Mouse (Mus musculus) small intestine, adult 2 months (tissue): ENCODE measurements at regions not wholly inside any gene's neighbourhood (a gene's known extent, or its start where the extent isn't known, plus 50 kb on each side); places are given as distances from the start of the nearest gene placed in this dataset.

ENCODE experiments used
- H3K27ac ChIP-seq: fragments of 200-500 bp; 2 replicates; pipeline ENCODE4 v1.5.1; 2012; ENCODE audit warnings: low read depth, low read length, control low read depth, inconsistent platforms; ENCODE audit not compliant: insufficient read depth
- H3K27me3 ChIP-seq: fragments of 200-500 bp; 2 replicates; pipeline ENCODE4 v1.6.1; 2012; ENCODE audit warnings: mild to moderate bottlenecking, moderate library complexity, low read length, inconsistent platforms; ENCODE audit not compliant: control insufficient read depth, insufficient read depth
- H3K36me3 ChIP-seq: fragments of 200-500 bp; 2 replicates; pipeline ENCODE4 v1.6.1; 2012; ENCODE audit warnings: mild to moderate bottlenecking, low read length, control low read depth, inconsistent platforms; ENCODE audit not compliant: control insufficient read depth, insufficient read depth
- H3K4me1 ChIP-seq: fragments of 200-500 bp; 2 replicates; pipeline ENCODE4 v1.6.1; 2012; ENCODE audit warnings: low read length, inconsistent platforms, mixed read lengths; ENCODE audit not compliant: control insufficient read depth, insufficient read depth, insufficient read length
- H3K4me3 ChIP-seq: fragments of 200-500 bp; 2 replicates; pipeline ENCODE4 v1.5.1; 2012; ENCODE audit warnings: low read depth, mild to moderate bottlenecking, control low read depth, inconsistent platforms, low read length, moderate library complexity
- CTCF ChIP-seq: fragments of 200-500 bp; IDR thresholded peaks from 2 replicates; pipeline ENCODE4 v1.5.1; 2012; ENCODE audit warnings: low read depth, mild to moderate bottlenecking, control low read depth, inconsistent platforms, low read length, moderate library complexity, mixed read lengths; ENCODE audit not compliant: insufficient replicate concordance, insufficient read length; ENCODE audit errors: extremely low read depth
- POLR2A ChIP-seq: fragments of 200-500 bp; IDR thresholded peaks from 2 replicates; pipeline ENCODE4 v1.6.1; 2012; ENCODE audit warnings: low read depth, mild to moderate bottlenecking, control low read depth, inconsistent platforms, low read length, moderate library complexity
- WGBS: fragments of 180-500 bp; shearing (Covaris S2); methylation state at CpG from one replicate; pipeline ENCODE4 v1.1.7; 2018; 5-methylcytosine and 5-hydroxymethylcytosine counted together

DNA sequence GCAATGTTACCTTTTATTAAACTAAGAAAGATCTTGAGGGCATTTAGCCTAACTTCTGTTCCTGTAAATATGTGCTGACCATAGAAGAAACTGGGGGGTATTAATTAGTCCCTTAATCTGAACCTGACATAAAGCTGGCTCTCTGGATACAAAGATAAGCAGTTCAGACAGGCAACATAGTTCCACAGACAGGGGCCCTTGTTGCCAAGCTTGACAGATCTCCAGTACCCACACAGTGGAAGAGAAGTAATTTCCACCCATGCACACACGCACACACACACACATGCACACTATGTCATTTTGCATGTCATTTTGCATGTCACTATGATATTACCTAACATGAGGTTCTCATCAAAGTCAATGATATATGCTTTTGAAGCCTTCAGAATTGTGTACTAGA is 315.1 kb downstream of the Gm11361 start:
- Histone ChIP-seq H3K27ac (no peak overlapping the region), H3K4me3 (no peak overlapping the region), H3K4me1 (no peaks in the 10 kb centered on the region), H3K36me3 (no peaks in the 10 kb centered on the region), H3K27me3 (no peaks in the 10 kb centered on the region)
- 100% methylated on average over 1 of the region's 1 CpGs for whole genome bisulfite sequencing
- TF ChIP-seq CTCF (no peak), POLR2A (no peak)

DNA sequence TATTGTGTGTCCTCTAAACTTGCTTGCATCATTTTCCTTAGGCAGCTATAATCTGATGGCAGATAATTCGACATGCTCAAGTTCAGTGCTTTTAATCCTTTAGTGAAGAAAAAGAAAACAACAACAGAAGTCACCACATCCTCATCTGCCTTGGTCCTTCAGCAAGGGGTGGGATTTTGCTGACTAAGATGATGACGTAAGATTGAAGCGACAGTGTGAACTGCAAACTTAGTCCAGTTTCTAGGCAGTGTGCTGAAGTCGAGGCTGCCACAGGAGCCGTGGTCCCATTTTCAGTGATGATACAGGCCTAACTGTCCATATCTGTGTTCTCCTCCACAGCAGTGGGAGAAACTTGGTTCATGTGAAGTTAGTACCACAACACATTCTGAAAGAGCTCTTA is 314.4 kb downstream of the Gm11361 start:
- Histone ChIP-seq H3K4me3 (no peak overlapping the region), H3K36me3 (no peaks in the 10 kb centered on the region), H3K27me3 (no peaks in the 10 kb centered on the region), H3K4me1 (no peaks in the 10 kb centered on the region), H3K27ac (no peak overlapping the region)
- TF ChIP-seq CTCF (no peak), POLR2A (no peak)
- 80% methylated on average over 5 of the region's 5 CpGs for WGBS

DNA sequence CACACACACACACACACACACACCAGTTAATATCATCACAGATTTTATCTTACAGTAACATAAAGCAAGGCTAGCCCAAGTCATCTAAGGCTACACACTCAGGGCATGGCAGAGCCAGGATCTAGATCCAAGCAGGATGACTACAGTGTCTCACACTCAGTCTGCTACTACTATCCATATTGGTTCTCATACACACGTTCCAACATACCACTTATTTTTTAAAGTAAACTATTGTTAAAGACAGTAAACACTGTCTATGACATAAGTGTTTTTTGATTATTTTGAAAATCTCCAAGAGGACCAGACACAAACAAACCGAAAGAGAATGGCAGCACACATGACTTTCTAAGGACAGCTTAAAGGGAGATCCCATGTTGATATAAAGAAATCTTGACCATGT is 306.3 kb downstream of the Gm11361 start:
- Histone ChIP-seq H3K4me3 (no peak overlapping the region), H3K27me3 (no peaks in the 10 kb centered on the region), H3K36me3 (no peaks in the 10 kb centered on the region), H3K27ac (no peak overlapping the region), H3K4me1 (no peaks in the 10 kb centered on the region)
- WGBS = 77% methylated on average over 2 of the region's 2 CpGs
- no peak for TF ChIP-seq CTCF
- TF ChIP-seq POLR2A = no peak

DNA sequence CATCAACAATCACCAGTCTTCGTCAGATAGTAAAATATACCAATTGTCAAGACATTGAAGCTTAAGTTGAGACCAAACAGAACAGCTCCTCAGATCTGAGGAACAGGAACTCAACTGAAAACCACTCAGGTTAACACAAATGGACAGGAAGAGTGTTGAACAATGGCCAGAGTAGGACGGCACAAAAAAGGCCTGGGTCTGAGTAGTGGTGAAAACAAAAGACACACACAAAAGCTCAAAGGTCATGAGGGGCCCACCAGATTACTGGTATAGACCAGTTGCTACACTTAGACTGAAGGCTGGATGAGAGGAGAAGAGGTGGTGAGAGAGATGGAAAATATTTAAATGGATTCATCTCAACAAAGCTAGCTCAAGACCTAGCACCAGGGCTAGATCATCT is 302.8 kb downstream of the Gm11361 start:
- WGBS = 80% methylated on average over 2 of the region's 2 CpGs
- TF ChIP-seq POLR2A (no peak), CTCF (no peak)

DNA sequence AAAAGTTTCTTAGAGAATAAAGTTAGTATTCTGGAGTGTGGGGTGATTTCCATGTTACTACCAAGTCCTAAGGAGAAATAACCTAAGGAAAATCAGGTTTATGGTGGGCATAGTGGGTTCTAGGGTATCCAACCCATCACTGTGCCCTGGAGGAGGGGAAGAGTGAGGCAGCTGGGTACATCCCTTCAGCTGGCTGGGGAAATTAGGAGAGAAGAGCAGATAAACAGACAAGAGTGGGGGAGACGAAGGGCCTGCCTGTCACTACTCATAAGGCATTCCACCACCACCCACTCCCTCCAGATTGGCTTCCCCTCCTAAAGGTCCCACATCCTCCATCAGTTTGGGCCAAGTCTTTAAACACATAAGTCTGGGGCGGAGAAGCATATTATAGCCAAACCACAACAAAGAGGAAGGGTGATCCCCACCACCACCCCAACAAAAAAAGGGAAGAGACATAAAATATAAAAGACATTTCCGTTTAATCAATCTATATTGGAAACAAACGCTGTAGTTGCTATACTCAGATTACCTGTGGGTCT is 299.8 kb downstream of the Gm11361 start:
- 78% methylated on average over 4 of the region's 4 CpGs for WGBS
- TF ChIP-seq CTCF (no peak), POLR2A (no peak)
- Histone ChIP-seq H3K4me3 (no peak overlapping the region), H3K4me1 (no peaks in the 10 kb centered on the region), H3K27me3 (no peaks in the 10 kb centered on the region), H3K36me3 (no peaks in the 10 kb centered on the region), H3K27ac (no peak overlapping the region)

More for the DNA sequence above, 302.8 kb downstream of the Gm11361 start:
- no peak overlapping the region for H3K27ac ChIP-seq
- H3K4me3 ChIP-seq = no peak overlapping the region
- no peaks in the 10 kb centered on the region for H3K4me1 ChIP-seq
- H3K36me3 ChIP-seq = no peaks in the 10 kb centered on the region
- no peaks in the 10 kb centered on the region for H3K27me3 ChIP-seq

DNA sequence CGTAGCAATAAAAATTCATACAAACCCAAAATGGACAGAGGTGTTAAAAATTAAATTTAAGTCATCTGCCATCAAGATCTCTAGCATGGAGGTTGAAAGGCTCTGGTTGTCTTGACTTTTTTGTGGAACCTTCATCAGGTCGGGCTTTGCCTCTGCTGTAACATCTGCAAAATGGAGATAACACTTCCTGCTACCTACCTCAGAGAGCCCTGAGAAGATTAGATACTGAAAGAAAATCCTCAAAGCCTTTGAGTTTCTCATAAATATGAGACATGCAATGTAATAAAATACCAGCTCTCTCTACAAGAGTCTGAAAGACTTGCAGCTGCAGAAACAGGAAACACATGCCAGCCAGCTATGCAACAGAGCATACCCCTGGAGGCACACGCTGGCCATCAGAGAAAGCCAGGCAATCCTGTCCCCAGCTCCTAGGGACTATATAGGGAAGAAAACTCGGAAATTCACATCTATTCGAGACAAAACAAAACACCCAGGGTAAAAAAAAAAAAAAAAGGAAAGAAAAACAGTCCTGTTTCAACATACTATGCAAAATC is 299.1 kb downstream of the Gm11361 start:
- Histone ChIP-seq H3K27ac (no peak overlapping the region), H3K27me3 (no peaks in the 10 kb centered on the region), H3K4me3 (no peak overlapping the region), H3K4me1 (no peaks in the 10 kb centered on the region), H3K36me3 (no peaks in the 10 kb centered on the region)
- 62% methylated on average over 5 of the region's 5 CpGs for WGBS
- TF ChIP-seq POLR2A (no peak), CTCF (no peak)

DNA sequence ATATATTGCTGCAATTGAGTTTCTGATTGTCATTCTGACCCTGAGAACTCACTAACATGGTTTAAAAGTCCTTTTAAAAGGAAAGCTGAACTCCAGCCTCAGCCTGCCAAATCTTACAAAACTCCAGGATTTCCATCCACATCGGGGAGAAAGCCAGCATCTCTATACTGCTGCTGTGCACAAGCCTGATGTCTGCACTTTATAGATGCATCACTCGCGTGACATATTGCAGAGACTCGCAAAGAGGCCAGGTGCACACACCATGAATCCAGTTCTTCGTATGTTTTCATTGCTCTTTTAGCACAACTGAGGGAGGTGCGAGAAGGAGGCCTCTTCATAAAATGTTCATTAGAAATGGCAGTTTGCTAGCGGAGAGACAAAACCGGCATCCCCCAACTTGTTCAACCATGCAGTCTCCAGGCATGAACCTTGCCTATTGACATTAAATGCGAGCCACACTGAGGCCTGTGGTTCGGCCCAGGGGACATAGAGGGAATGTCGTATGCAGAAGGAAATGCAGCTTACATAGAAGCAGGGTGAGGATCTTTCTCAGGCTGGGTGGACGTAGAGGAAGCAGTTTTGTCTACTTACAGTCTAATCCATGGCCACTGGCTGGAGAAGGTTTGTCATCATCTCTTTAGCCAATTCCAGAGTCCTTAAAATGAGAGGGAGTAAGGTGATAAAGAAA is 297.0 kb downstream of the Gm11361 start:
- Histone ChIP-seq H3K36me3 (no peaks in the 10 kb centered on the region), H3K27ac (no peak overlapping the region), H3K27me3 (no peaks in the 10 kb centered on the region), H3K4me3 (no peak overlapping the region), H3K4me1 (no peaks in the 10 kb centered on the region)
- WGBS = 88% methylated on average over 12 of the region's 12 CpGs
- TF ChIP-seq POLR2A (no peak), CTCF (no peak)
